Mouse (Mus musculus) right cerebral cortex, postnatal 25 days (tissue): Measurements from ENCODE around the gene Mybph.

ENCODE experiments used
- DNase-seq: peaks from one replicate; pipeline ENCODE4 v3.0.0; 2022

Gene Mybph

DNA sequence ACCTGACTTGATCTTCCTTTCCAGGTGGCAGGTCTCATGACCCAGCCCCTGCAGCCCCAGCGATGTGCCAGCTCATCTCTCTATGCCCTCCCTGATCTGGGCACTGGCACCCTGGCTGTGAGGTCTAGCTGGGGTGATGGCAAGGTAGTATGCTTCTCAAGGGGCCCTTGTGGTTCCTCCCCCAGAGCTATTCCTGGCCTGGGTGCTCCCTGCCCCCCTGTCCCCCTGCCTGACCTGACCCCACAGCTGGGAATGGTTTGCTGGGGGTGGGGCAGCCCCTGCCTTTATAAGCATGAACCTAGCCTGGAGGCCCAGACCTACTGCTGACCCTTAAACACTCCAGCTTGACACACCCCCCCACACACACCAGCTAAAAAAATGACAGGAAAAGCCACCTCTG, at the start of gene Mybph:
Mybph (plus strand) TSS at position 323 of the 400 bp plus-strand sequence.
- DNase-seq = no peak

DNA sequence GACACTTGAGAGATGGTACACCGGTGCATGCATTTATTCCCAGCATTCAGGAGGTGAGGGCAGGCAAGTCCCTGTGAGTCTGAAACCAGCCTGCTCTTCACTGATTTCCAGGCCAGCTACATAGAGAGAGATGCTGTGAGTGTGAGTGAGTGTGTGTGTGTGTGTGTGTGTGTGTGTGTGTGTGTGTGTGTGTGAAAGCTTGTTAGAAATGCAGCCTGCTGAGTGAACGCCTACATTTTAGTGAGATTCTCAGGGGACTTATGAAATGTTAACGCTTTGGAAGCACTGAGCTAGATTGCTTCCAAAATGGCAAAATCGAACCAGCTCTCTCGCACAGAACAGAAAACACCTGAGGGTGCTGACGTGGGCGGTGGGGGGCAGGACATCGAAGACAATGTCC, 47.2 kb upstream of the Mybph start:
- peak; percentile 36 for DNase-seq

GRCm38 (mm10) chr1:134150076-134150475, 43.2 kb upstream of the Mybph start:
- no peak for DNase-seq

DNA sequence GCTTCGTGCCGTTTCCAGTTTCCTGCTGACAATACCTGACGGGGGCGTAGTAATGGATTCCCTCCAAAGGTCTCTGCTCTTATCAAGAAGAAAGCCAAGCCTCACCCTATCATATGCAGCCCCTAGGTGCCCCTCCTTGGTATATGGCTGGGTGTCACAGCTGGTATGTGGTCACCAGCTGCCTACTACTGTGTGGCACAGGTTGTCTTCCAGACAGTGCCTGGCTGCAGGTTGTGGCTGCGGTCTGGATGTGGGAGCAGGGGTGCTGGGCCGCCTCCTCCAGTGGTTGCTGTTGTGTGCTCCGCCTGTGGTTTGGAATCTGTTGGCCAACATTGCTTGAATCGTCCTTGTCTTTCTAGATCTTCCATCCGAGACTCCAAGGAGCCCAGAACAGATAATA, 42.5 kb upstream of the Mybph start:
- no peak for DNase-seq

DNA sequence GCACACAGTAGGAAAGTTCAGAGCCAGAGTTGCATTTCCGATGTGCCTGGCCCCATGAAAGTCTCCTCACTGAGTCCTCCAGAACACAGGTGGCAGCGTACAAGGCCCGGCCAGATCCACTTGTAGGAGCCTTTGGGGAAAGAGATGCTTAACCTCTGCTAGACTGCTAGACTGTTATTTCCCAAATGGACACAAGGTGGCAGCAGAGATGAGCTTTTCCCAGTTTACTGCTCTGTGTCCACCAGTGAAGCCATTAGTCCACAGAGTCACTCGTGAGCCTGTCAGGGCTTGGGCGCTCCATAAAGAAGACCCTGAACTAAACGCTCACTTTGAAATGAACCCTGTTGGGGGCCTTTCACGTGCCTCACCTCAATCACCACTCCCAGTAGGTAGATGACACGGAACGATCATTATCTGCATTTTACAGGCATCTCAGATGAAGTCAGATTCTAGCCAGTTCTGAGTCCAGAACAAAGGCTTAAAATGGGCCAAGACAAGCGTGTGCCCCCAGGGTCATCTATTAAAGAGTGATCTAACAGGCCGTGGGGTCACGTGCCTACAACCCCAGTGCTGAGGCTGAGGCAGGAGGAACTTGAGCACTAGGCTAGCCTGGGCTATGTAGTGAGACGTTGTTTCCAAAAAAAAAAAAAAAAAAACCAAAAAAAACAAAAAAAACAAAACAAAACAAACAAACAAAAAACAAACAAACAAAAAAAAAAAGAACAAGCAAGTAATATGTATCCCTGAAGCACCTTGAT, 41.4 kb upstream of the Mybph start:
- peak; percentile 63 for DNase-seq

DNA sequence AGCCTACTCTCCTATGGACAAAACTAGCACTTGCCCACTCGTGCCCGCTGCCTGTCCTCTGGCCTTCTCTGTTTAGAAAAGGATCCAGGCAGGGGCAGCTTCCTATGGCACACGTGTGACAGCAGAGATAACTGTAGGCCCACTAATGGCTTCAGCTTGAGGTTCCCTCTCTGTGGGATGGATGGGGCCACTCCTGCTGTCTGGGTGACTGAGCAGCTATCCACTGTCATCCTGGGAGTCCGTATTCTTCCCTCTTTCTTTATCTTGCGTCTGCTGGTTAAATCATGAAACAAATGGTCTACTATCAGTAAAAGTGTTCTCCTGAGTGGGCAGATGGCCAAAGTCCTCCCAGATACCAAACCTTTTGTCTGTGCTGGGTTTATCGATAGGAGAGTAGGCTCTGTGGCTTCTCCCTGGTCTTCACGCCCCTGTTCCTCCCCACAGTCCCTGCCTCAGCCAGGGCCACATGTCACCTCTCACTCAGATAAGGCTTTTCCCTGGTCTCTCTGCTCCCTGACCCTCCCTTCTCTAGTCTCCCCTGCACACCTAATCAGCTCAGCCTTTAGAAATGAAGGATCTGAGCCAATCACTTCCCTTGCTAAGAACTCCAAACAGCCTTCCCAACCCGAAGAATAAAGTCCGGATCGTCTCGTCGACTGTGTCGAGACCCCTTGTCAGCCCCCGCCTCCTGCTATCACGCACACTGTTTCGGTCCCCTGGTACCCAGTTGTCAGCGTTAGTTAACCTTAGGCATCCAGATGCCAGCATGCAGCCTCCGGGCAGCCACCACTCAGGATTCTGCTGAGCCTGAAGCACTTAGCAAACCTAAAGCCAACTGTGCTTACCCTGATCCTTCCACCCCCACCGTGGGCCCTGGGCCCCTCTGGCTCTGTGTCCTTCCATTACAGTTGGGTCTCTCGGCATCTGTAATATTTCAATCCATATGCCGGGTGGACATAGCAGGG, 40.3 kb upstream of the Mybph start:
- no peak for DNase-seq

- no peak for DNase-seq
Observed at GRCm38 (mm10) chr1:134154121-134154520, 39.1 kb upstream of the Mybph start.

GRCm38 (mm10) chr1:134154655-134155054, 38.6 kb upstream of the Mybph start:
- no peak for DNase-seq

GRCm38 (mm10) chr1:134160404-134160803, 32.8 kb upstream of the Mybph start:
- DNase-seq = no peak

DNA sequence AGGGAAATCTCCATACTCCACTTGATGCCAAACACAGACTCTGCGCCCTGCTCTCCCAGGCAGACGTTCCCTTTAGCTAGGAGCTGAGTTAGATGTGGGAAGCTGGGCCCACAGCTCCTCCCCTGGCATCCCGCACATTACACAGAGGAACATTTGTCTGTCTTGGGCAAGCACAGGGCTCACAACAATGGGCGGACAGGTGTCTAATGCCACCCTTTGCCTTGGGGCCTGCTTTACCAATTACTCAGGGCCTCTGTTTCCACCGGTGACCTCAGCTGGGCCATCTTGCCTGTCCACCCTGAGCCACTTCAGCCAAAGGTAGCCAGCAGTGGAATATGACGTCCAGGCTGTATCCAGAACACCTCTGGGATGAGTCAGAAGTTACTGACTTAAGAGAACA, 31.8 kb upstream of the Mybph start:
- no peak for DNase-seq

GRCm38 (mm10) chr1:134162510-134163225, 30.6 kb upstream of the Mybph start:
- no peak for DNase-seq

DNA sequence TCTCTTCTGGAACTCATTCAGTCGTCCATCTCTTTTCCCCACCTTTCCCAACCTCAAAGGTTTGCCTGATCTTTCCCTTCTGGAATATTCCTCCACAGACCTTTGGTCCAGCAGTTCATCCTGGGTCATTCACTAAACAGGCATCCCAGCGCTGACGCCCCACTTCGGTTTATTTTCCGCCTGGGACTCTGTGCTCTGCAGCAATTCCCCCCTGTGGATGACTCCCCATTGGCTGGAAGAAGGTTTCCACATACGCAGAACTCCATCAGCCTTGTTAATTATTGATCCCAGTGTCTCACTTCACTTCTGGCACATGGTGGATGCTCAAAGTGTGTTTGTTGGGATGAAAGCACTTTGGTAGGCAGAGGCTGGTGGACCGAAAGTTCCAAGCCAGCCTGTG, 29.8 kb upstream of the Mybph start:
- DNase-seq = no peak

- DNase-seq = no peak
Observed at GRCm38 (mm10) chr1:134164454-134164853, 28.8 kb upstream of the Mybph start.

DNA sequence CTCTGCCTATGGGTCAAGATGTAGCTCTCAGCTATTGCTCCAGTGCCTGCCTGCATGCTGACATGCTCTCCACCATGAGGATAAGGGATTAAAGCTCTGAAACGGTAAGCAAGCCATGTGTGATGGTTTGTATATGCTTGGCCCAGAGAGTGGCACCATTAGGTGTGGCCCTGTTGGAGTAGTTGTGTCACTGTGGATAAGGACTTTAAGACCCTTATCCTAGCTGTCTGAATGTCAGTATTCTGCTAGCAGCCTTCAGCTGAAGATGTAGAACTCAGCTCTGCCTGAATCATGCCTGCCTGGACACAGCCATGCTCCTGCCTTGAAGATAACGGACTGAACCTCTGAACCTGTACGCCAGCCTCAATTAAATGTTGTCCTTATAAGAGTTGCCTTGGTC, 26.7 kb upstream of the Mybph start:
- DNase-seq = no peak

DNA sequence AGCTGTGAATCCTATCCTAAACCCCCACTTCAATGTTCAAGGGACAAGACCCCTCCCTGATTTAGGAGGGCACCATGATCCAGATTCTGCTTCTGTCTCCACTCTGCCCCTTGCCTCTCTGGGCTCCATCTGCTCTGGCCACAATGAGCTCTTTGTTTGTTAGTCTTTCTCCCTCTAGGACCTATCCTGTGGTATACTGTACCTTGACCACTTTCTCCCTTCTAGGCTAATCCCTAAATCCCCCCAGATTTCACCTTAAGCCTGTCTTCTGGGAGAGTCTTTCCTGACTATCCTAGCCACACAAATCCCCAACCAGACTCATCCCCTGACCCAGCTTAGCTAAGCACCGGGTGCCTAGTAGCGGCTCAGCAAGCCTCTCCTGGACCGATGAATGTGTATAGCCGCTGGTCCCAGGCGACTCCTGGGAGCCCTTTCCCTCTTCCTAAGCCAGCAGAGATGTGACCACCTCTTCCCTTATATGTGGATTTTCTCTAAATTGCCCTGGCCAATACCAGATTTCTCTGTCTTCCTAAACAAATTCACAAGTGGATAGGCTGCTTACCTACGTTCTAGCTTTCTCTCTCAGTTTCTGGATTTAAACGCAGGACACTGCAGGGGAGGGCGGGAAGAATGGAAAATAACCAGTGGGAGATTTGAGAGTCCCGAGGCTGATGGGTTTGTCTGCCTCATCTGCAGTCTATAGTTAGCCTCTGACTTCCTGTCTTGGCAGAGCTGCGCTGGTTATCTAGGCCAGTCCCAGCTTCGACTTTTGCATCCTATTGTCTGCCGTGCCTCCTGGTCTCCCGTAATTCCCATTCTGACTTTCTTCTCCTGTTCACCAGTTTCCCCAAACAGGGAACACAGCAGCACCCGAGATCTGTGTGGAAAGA, 25.6 kb upstream of the Mybph start:
- no peak for DNase-seq

DNA sequence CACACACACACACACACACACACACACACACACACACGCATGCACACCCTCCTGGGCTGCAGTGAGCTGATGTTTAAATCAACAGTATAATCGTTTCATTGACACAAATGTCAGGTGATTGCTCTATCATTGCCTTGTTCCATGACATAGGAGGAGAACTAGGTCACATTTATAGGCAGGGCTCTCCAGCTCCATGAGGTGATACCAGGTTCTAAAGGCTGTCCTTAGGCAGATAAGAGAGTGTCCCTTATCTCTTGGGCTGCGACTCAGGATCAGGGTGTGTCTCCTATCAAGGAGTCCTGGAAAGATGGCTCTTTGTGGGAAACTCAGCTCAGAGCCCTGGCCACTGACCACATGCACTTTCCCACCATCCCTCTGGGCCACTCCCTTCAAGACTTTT, 24.7 kb upstream of the Mybph start:
- DNase-seq = no peak

DNA sequence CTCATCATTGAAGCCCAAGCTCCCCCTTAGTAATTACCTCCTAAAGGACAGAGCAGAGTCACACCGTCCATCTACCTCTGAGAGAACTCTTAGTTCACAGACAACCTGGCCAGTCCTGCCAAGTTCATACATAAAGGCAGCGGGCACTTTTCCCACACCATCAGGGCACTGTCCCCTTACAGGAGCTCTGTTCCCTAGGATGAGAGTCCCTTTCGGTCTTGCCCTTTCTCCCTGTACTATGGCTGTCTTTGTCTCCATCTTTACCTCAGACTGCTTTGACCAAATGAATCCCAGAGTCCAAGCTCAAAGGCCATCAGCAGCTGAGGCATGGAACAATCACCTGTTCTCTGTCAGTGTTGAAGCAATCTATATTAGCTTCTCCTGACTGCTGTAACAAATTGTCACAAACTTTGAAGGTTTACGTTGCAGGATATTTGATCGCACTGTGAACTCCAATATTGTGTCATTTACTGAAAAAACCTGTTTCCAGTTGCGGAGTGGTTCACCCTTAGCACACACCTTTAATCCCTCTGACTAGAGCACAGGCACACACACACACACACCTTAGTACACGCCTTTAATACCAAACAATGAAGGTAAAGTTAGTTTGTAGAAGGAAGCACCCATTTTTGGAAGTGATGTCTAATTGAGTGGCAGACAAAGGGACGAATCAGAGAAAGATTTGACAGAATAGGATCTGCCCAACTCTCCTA, 24.1 kb upstream of the Mybph start:
- DNase-seq = no peak

DNA sequence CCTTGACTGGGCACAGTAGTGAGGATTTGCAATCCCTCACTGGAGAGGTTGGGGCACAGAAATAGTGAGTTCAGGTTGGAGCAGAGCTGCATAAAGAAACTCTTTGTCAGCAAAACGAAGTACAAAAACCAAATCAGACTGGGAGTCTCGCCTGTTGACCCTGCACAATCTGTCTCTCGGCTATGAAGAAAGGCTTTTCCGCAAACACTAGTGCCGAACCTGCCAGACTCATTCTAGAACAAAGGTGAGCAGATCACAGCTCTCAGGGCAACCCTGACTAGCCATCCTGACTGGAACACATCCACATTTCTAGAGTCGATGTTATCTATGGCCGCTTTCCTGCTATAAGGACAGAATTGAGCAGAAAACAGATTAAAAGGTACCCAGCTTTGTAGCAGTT, 20.2 kb upstream of the Mybph start:
- DNase-seq = no peak

DNA sequence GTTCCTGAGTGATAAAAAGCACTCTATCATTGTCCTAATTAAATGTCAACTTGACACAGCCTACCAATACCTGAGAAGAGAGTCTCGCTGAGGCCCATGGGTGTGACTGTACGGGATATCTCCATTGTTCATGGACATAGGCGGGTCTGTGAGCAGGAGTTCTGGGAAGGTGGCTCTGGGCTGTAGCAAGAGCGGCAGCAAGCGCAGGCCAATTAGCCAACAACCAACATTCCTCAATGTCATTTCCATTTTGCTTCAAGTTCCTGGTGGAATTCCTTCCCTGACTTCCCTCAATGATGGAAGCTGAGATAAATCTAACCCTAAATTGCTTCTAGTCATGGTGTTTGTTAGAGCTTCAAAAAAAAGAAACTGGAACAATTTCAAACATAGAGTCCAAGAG, 15.3 kb upstream of the Mybph start:
- no peak for DNase-seq

GRCm38 (mm10) chr1:134182025-134182424, 11.2 kb upstream of the Mybph start, which contains the start of gene Chil1:
Chil1 (plus strand) TSS chr1:134182176.
- DNase-seq = no peak

GRCm38 (mm10) chr1:134184089-134184488, 9.2 kb upstream of the Mybph start:
- DNase-seq = no peak

DNA sequence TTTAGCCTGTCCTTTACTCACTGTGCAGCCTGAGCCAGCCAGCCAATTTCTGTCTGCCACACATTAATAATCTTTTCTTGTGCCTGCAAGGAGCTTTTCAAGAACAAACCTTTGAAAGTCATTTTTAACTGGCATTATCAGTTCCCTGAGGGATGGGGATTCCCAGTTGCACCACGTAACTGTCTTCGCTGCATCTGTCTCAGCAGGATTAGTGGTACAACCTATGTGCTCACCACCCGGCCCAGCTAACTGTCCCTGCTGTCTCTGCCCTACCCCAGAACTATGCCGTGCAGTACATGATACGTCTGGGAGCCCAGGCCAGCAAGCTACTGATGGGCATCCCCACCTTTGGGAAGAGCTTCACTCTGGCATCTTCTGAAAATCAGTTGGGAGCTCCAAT, 5.0 kb upstream of the Mybph start:
- no peak for DNase-seq
